Mouse (Mus musculus): ENCODE measurements around the gene Ntn4.

Gene Ntn4

GRCm38 (mm10) chr10:93687781-93688180 is 47.3 kb downstream of the Ntn4 start:
- no peak for DNase-seq

GRCm38 (mm10) chr10:93688306-93689171 is 48.1 kb downstream of the Ntn4 start:
- peak; percentile 78 for DNase-seq

DNA sequence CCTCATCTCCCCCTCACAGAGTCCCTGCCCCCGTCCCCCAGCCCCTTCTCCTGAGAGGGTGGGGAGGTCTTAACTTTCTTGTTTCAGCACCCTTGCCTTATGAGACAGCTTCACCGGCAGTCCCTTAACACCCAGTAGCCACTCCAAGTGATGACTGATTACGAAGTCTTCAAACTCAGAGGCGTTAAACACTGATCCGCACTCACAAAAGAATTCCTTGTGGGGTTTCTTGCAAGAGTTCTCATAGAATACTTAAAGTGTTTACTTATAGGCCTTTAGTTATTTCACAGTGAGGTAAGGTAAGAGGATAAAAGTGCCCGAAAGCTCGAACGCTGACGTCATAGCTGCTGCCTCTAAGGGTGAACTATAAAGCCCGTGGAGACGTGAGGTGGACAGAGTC is 50.9 kb downstream of the Ntn4 start:
- no peak for DNase-seq

DNA sequence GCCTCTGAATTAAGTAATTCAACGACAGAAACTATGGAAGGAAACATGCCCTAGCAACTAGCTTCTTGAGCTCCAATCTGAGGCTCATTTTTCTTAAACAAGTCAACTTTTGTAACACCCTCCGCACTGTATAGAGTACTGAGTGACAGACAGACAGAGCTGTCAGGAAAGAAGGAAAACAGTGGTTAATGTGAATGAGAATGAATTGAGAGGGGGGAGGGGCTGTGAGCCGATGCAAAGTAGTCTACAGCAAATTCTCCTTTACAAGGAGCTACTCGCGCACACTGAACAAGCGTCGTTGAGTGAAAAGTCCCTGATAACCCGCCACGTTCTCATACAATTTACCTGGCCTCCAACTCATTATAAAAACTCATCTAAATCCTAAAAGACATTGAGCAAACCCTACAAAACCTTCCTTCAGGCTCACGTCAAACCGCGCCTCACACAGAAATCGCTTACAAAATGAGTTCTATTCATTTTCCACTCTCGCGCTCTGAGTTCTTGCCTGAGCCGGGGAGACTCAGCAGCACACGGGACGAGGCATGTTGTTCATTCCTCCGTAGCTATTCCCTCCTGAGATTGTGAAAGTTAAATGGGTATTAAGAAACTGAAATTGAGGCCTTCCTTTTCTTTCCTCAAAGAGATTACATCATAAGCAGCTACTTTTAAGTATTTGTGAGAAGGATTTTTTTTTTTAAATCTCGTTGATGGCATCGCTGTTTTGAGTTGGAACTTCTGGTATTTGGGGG is 54.7 kb downstream of the Ntn4 start:
- no peak for DNase-seq

DNA sequence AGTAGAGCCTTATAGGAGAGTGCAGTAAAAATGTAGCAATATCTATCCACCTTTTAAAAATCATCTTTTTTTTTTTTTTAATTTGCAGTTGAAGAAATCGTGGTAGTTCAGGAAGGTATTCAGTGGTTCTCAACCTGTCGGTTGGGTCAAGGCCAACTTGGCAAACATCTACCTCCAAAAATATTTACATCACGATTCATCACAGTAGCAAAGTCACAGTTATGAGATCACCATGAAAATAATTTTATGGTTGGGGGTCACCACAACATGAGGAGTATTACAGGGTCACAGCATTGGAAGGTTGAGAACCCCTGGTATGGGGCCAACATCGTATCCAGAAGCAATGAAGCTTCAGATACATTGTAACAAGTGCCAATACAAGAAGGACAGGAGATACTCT is 55.5 kb downstream of the Ntn4 start:
- no peak for DNase-seq

GRCm38 (mm10) chr10:93697866-93698483 is 57.5 kb downstream of the Ntn4 start:
- DNase-seq = no peak

DNA sequence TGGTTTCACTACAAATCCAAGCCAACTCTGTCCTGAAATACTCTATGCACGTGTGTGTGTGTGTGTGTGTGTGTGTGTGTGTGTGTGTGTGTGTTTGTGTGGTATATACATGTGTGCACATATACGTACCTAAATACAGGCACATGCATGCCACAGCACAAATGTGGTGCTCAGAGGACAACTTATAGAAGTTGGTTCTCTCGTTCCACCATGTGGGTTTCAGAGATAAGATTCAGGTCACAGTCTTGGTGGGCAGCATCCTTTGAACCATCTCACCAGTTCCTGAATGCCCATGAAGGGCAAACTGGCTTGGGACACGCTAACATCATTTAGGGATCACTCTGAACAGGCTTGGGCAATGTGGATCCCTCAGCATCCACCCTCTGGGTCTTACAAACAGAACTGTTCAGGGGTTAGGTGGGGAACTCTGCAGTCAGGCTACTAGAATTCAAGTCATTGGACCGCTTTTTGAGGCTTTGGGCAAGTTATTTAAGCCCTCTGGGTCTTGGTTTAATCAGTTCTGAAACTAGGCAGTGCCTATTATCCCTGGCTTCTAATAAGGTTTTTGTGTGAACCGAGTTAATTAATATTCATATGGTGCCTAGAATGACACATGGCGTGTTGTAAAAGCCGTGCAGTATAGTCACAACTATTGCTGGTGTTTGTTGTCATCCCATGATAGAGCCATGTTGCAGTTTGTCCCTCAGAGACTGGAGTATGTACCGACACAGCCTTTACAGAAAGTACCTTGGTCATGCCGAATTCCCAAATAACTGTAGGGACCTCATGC is 59.4 kb downstream of the Ntn4 start:
- no peak for DNase-seq

DNA sequence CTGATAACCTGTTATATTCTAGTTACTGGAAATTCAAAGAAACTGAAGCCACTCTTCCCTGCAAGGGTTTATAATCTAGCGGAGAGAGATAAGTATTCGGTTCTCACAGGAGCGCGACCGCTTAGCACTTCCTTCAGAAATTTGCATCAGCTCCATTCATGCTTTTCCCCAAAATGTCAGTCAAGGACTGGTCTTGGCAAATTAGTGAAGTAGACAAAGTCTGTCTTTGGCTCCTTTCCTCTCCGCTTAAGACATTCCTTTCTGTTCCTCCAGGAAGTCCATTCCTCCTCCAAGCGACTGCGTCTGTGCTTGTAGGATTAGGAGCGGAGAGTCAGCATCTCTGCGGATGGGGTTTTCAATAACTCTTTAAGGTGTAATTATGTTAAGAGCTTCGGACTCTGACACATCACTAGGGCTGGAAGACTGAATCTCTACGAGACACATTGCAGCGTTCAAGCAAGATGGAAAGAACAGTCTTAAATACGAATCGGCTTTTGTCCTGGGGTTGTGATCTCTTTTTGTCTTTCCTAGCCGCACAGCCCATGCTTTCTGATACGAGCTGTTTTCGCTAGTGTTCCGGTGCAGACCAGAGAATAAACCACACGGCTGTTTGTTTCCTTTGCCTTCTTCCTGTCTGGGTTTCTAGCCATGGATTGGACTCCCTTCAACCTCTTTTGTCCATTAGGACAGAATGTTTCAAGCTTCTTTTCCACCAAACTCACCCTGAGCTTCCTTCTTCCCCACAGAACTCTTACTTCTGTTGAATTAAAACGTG is 60.3 kb downstream of the Ntn4 start:
- DNase-seq = no peak

- DNase-seq = no peak
Observed at GRCm38 (mm10) chr10:93703946-93704345, 63.5 kb downstream of the Ntn4 start.

GRCm38 (mm10) chr10:93707149-93708075 is 66.9 kb downstream of the Ntn4 start:
- DNase-seq = peak; percentile 53

DNA sequence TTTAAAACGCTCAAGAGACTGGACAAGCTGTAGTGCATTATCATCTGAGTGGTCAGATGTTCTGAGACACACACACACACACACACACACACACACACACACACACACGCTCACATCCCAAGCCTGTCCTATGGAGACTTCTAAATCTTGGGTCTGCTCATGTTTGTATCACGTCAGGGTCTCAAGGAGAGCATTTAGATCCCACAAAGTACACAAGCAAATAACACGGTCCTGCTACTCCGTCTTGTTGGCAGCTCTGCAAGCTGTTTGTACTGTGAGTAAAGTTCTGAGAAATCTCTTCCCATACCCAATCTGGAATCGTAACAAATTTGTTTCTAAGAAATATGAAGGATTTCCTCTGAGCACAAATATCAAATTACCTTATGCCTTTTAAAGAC is 67.6 kb downstream of the Ntn4 start:
- peak; percentile 25 for DNase-seq

DNA sequence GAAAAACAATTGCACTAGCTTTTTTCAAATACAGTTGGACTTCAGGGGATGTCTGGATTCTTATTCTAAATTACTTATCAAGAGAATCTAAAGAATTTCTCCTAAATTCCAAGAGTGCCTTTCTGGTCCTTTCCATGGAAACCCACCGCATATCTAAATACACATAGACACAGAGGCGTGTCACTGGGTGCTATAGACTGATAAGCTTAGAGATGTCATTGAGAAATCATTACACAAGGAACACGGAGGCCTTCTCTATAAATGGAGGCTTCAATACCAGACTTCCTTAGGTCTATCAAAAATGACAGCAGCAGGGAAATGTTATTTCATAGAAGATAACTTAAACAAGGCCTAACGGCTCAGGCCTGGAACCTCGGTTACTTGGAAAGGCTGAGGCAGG is 68.0 kb downstream of the Ntn4 start:
- DNase-seq = no peak

DNA sequence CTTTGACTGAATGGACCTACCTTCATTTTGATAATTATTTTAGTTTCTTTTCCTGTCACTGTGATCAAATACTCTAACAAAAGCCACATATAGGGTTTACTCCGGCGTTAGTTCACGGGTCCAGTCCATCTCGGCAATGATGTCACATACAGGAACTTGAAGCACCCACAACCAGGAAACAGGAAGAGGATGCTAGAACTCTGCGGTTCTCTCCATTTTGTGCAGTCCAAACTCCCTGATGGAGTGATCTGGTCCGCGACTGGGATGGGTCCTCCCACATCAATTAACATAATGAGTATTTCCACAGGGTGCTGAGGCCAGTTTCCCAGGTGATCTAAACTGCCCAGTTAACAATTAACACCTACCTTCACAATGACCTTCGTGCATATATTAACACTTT is 69.1 kb downstream of the Ntn4 start:
- no peak for DNase-seq

DNA sequence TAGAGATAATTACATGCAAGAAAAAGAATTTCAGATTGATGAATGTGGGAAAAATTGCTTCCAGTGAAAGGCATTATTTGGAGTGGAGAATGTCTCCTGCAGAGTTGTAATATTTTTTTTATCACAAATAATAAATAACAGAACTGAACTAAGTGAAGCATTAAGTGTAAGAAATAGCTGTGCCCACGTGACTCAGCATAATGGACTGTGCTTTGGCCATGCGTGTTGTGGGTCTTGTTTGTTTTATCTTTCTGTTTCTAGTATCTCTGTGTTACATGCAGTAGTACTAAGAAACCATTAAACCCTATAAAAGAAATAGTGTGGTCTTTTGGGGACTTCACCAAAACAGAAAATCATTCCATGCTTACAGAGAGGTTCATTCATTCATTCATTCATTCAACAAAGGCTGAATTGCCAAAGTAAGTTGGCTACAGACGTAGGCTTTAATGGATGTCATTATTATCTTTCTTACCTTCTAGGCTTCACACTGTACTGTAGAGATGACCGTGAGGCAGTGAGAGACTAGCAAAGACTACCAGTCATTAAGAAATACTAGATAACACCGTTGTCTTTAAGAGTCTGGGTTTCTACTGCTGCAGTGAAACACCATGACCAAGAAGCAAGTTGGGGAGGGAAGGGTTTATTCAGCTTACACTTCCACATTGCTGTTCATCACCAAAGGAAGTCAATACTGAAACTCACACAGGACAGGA is 81.3 kb downstream of the Ntn4 start:
- DNase-seq = no peak

- peak; percentile 86 for DNase-seq
Observed at GRCm38 (mm10) chr10:93723942-93724542, 83.6 kb downstream of the Ntn4 start.

- DNase-seq = no peak
Observed at GRCm38 (mm10) chr10:93728131-93728530, 87.7 kb downstream of the Ntn4 start.

DNA sequence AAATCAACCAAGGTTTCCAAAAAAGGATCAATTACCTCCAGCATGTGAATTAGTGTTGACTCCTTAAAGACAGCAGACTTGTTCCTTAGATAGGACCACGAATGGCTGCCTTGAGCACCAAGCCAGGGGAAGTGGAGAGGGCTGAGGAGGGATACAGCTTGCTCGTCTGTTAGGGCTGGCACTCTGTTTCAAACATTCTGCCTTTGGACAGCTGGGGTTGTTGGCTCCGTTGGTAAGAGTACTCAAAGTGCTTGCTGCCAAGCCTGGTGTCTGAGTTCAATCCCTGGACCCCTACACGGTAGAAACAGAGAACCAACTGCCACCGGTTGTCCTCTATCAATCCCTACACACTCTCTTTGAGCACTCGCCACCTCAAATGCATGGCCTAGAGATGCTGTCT is 90.0 kb downstream of the Ntn4 start:
- DNase-seq = no peak

DNA sequence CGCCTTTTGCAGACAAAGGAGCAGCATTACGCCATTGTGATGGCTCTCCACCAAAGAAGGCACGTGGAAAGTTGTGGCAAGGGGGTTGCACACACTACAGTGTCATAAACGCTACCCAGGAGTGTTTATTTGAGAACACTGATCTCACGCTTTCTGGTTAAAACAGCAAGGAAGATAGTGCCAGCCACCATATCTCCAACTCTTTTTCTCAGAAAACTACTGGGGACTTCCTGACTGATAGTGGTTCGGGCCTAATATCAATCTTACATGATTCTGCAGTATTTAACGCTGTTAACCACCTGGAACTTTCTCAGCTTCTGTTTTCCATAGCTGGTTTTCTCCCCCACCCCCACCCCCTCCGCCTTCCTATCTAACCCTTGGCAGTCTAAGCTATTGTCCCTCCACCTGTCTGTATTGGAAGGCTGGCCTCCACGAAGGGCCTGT is 90.8 kb downstream of the Ntn4 start:
- DNase-seq = no peak

- DNase-seq = peak; percentile 86
Observed at GRCm38 (mm10) chr10:93736114-93736645, 95.7 kb downstream of the Ntn4 start.

DNA sequence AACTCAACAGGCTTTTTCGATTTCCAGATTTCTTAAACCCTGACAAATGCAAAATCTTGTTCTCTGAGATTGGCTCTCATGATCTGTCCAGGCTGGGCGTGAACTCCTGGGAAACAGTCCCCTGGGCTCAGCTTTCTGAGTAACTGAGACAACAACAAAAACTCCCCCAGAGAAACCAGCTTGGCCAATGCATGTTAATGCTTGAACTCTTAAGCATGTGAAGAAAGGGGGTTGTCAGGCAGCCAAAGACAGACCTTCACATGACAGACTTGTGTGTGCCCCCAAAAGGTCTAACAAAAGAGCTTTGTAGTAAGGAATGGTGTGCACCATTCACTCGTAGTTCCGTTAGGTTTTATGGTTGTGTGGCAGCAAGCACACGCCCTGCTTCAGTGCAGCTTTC is 96.6 kb downstream of the Ntn4 start:
- no peak for DNase-seq

Data from lung, postnatal 10 days (tissue).